Comparison of ENCODE assay signal across 29 mouse cellular contexts in genomic region chr14:55000814-55001213, GRCm38 (mm10). TPM values are rescaled to one million over a fixed set of nuclear protein-coding genes. Genes with fewer than 3 reads are reported as not detected.
"Had no signal": no experiment of that assay in that cellular context is flagged by ENCODE, and none has a peak within 500 bp of the region (broad histone marks: within the 10 kb centered on the region; RNA-seq: fewer than 3 reads in every experiment).

No protein-coding gene starts in this region.

- ATAC-seq: lung, postnatal 0 days; midbrain, embryonic 15.5 days had no signal

- DNase-seq: kidney, postnatal 25 days; layer of hippocampus, adult 9-11 months; liver, embryonic 13.5 days; lung, embryonic 14.5 days; right cerebral cortex, adult 18-20 months; right cerebral cortex, postnatal 14 days; right cerebral cortex, postnatal 4 days; spleen, adult 18-20 months; thymus, postnatal 25 days had no signal

- H3K27me3 ChIP-seq: midbrain, embryonic 12.5 days; midbrain, embryonic 15.5 days; neural tube, embryonic 12.5 days; neural tube, embryonic 15.5 days; stomach, embryonic 15.5 days had no signal

- H3K36me3 ChIP-seq: liver, embryonic 13.5 days; midbrain, embryonic 12.5 days; neural tube, embryonic 12.5 days; neural tube, embryonic 15.5 days; stomach, embryonic 15.5 days had no signal

- H3K27ac ChIP-seq: layer of hippocampus, adult 2 months; liver, embryonic 13.5 days; macrophage; midbrain, embryonic 12.5 days; midbrain, embryonic 15.5 days; neural tube, embryonic 12.5 days; neural tube, embryonic 15.5 days; stomach, embryonic 15.5 days had no signal

- H3K4me2 ChIP-seq: liver, embryonic 13.5 days; lung, embryonic 14.5 days; midbrain, embryonic 12.5 days; midbrain, embryonic 15.5 days; neural tube, embryonic 12.5 days; neural tube, embryonic 15.5 days; stomach, embryonic 15.5 days had no signal

- H3K9me3 ChIP-seq: liver, embryonic 13.5 days; midbrain, embryonic 12.5 days; midbrain, embryonic 15.5 days; neural tube, embryonic 12.5 days; neural tube, embryonic 15.5 days; stomach, embryonic 15.5 days had no signal

- H3K4me3 ChIP-seq: layer of hippocampus, adult 2 months; liver, embryonic 13.5 days; midbrain, embryonic 12.5 days; midbrain, embryonic 15.5 days; neural tube, embryonic 12.5 days; neural tube, embryonic 15.5 days; stomach, embryonic 15.5 days had no signal

- H3K9ac ChIP-seq: liver, embryonic 13.5 days; lung, embryonic 14.5 days; midbrain, embryonic 12.5 days; midbrain, embryonic 15.5 days; neural tube, embryonic 12.5 days; neural tube, embryonic 15.5 days; stomach, embryonic 15.5 days had no signal

RNA-seq across cellular contexts. Expression of gene Myh7, which starts 6.4 kb away (rescaled TPM):
- total RNA-seq: megakaryocyte, adult 5-6 weeks had no signal
- polyA plus RNA-seq: liver, adult 2 months; macrophage had no signal

RNA-seq across cellular contexts. Expression of gene Gm17428, which starts 24.1 kb away (rescaled TPM):
- total RNA-seq: layer of hippocampus, adult 2 months; layer of hippocampus, postnatal 25 days; left cerebral cortex, adult 18-20 months; left cerebral cortex, postnatal 10 days; left cerebral cortex, postnatal 36 days; liver, adult 2 months; megakaryocyte, adult 5-6 weeks had no signal
- polyA plus RNA-seq: kidney, embryonic 16.5 days; large intestine, adult 2 months; limb, embryonic 11.5 days; limb, embryonic 14.5 days; liver, adult 2 months; liver, embryonic 13.5 days; liver, embryonic 16.5 days; lung, embryonic 14.5 days; lung, postnatal 0 days; macrophage; midbrain, embryonic 12.5 days; midbrain, embryonic 15.5 days; neural tube, embryonic 12.5 days; neural tube, embryonic 15.5 days; stomach, embryonic 15.5 days; thymus, postnatal 0 days had no signal

RNA-seq across cellular contexts. Expression of gene Myh6, which starts 34.1 kb away (rescaled TPM):
- total RNA-seq: liver, adult 2 months; megakaryocyte, adult 5-6 weeks had no signal
- polyA plus RNA-seq: macrophage had no signal
